Mouse (Mus musculus): ENCODE data around the gene Dglucy.

DNA sequence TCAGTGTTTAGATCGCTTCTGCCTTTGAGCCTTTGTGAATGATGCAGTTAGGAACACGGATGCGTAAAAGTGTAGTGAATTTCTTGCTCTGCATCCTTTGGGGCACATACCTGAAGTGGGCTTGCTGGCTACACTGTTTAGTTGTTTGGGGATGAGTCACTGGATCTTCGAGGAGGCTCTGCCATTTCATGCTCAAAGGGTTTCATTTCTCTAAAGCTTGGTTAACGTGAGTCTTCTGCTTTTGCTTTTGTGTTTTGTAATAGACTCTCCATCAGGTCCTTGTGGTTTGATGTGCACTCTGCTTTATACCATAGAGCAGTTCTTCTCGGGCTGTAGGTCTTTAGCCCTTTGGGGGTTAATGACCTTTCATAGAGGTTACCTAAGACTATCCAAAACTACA, 12.6 kb downstream of the Dglucy start:
- TF ChIP-seq CTCF (IDR thresholded peaks at IDR 0.05; ENCODE audit: insufficient read depth, low read length) (no peak), POLR2A (IDR thresholded peaks at IDR 0.05; ENCODE audit: borderline replicate concordance, extremely low read depth, low read depth, low read length) (no peak)

Data from lung, adult 2 months (tissue).